In the genomic region with DNA sequence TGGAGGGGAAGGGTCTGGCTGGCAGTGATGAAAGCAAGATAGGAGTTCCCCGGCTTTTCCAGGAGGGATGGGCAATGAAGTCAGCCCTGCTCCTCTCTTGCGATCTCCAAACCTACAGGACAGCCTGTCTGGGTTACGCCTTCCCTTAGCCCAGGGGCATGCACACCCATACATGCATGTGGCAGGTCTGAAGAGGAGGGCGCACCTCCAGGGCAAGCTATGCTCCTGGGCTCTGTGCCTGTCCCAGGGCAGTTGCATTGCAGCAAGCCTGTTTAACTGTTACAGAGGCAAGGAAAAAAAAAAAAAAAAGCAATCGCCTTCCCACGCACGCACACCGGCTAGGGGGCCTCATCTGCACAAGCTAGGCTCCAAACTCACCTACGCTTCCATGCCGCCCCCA, we compare ENCODE assay signal across 8 mouse cellular contexts.
DNase-seq lines count a peak whose midpoint lies in the region; ATAC-seq lines count a peak whose summit lies in the region.

No protein-coding gene starts in this region.

- no peaks in the 10 kb centered on the region; the same call in 1 of the 2 replicates for H3K27me3 ChIP-seq in heart, embryonic 12.5 days (replicated peaks)
- no peaks in the 10 kb centered on the region for H3K27me3 ChIP-seq in forebrain, embryonic 14.5 days (replicated peaks; ENCODE audit: control insufficient read depth, insufficient read depth, low read length)
- H3K27me3 ChIP-seq in neural tube, embryonic 14.5 days (ENCODE audit: control insufficient read depth, insufficient read depth, low read length) = no peaks in the 10 kb centered on the region

- 0 out of 2 replicates have a peak, but pooled peaks have one; percentile 45 for ATAC-seq in heart, embryonic 12.5 days (ENCODE audit: insufficient number of reproducible peaks, low FRiP score)
- ATAC-seq in forebrain, embryonic 14.5 days = no peak
- peak; percentile 41 for ATAC-seq in neural tube, embryonic 14.5 days (ENCODE audit: low read depth)

- no peaks in the 10 kb centered on the region for H3K4me1 ChIP-seq in heart, embryonic 12.5 days (replicated peaks)
- H3K4me1 ChIP-seq in forebrain, embryonic 14.5 days (ENCODE audit: control insufficient read depth, insufficient read depth, low read length) = no peaks in the 10 kb centered on the region
- no peaks in the 10 kb centered on the region for H3K4me1 ChIP-seq in neural tube, embryonic 14.5 days (ENCODE audit: control insufficient read depth, insufficient read depth, low read length)

- peak overlapping the region; percentile 73 for H3K4me3 ChIP-seq in heart, embryonic 12.5 days
- peak overlapping the region; percentile 50 for H3K4me3 ChIP-seq in forebrain, embryonic 14.5 days (ENCODE audit: low read depth, low read length)
- peak overlapping the region; percentile 47 for H3K4me3 ChIP-seq in neural tube, embryonic 14.5 days (ENCODE audit: low read depth, low read length)

- no peaks in the 10 kb centered on the region for H3K9me3 ChIP-seq in heart, embryonic 12.5 days (replicated peaks)
- H3K9me3 ChIP-seq in forebrain, embryonic 14.5 days (replicated peaks; ENCODE audit: control insufficient read depth, low read length) = no peaks in the 10 kb centered on the region
- H3K9me3 ChIP-seq in neural tube, embryonic 14.5 days (ENCODE audit: control insufficient read depth, low read length) = no peaks in the 10 kb centered on the region

- peak overlapping the region; percentile 80 for H3K9ac ChIP-seq in heart, embryonic 12.5 days
- peak overlapping the region; percentile 67 for H3K9ac ChIP-seq in forebrain, embryonic 14.5 days (ENCODE audit: low read length)
- no peak overlapping the region for H3K9ac ChIP-seq in neural tube, embryonic 14.5 days (replicated peaks; ENCODE audit: low read depth, low read length)

- intact Hi-C loops in heart, postnatal 25 days (cut with DNase I) = no loop called here
- intact Hi-C loops in left cerebral cortex, postnatal 4 days (cut with DNase I) = no loop called here

- 18% methylated on average over 10 of the region's 10 CpGs for WGBS in heart, embryonic 12.5 days
- 44% methylated on average over 10 of the region's 10 CpGs for WGBS in forebrain, embryonic 14.5 days
- 30% methylated on average over 10 of the region's 10 CpGs for WGBS in neural tube, embryonic 14.5 days

- no peak overlapping the region for H3K27ac ChIP-seq in heart, embryonic 12.5 days (ENCODE audit: poor library complexity, severe bottlenecking)
- no peak overlapping the region for H3K27ac ChIP-seq in forebrain, embryonic 14.5 days (ENCODE audit: low read depth, low read length)
- no peak overlapping the region for H3K27ac ChIP-seq in neural tube, embryonic 14.5 days (ENCODE audit: low read depth, low read length)

- no peaks in the 10 kb centered on the region for H3K36me3 ChIP-seq in heart, embryonic 12.5 days
- no peaks in the 10 kb centered on the region for H3K36me3 ChIP-seq in forebrain, embryonic 14.5 days (ENCODE audit: control insufficient read depth, insufficient read depth, low read length)
- no peaks in the 10 kb centered on the region for H3K36me3 ChIP-seq in neural tube, embryonic 14.5 days (ENCODE audit: control insufficient read depth, insufficient read depth, low read length)

- no peak for DNase-seq in heart, postnatal 25 days (ENCODE audit: low spot score)
- peak; percentile 3 for DNase-seq in WW6 (ENCODE audit: low read depth, low spot score)
- DNase-seq in forebrain, embryonic 14.5 days (ENCODE audit: low spot score) = peak; percentile 23
- peak; percentile 1 for DNase-seq in left cerebral cortex, postnatal 4 days
- DNase-seq in urinary bladder, postnatal 25 days (ENCODE audit: low spot score) = no peak
- DNase-seq in urinary bladder, postnatal 14 days (ENCODE audit: low spot score) = no peak

- H3K4me2 ChIP-seq in heart, embryonic 12.5 days = peak overlapping the region; percentile 76
- peak overlapping the region; percentile 64 for H3K4me2 ChIP-seq in forebrain, embryonic 14.5 days (ENCODE audit: low read length)
- H3K4me2 ChIP-seq in neural tube, embryonic 14.5 days (ENCODE audit: low read depth, low read length) = peak overlapping the region; percentile 58

Comparison
In these comparisons a context has a peak if more than half of its experiments do, and no peak if none do; other contexts are left out.
1. DNase-seq: peak in WW6 (single experiment), forebrain, embryonic 14.5 days (single experiment) and left cerebral cortex, postnatal 4 days (single experiment); none in heart, postnatal 25 days (single experiment), urinary bladder, postnatal 25 days (single experiment) and urinary bladder, postnatal 14 days (single experiment).
2. Peak in every context shown above with its lines, with median percentiles within 50 percentile points of each other: H3K4me2 ChIP-seq and H3K4me3 ChIP-seq.